21 mouse cellular contexts compared by ENCODE assay signal in genomic region chr14:118826346-118826745, GRCm38 (mm10). TPM values are rescaled to one million over a fixed set of nuclear protein-coding genes. Genes with fewer than 3 reads are reported as not detected.
DNase-seq lines count a peak whose midpoint lies in the region; ATAC-seq lines count a peak whose summit lies in the region.
"Had no signal": no experiment of that assay in that cellular context is flagged by ENCODE, and none has a peak within 500 bp of the region (broad histone marks: within the 10 kb centered on the region; RNA-seq: fewer than 3 reads in every experiment).

No protein-coding gene starts in this region.

- no peak for ATAC-seq in hindbrain, embryonic 16.5 days
- peak; percentile 62 for ATAC-seq in common myeloid progenitor, adult 5-6 weeks (replicated peaks; ENCODE audit: low read depth, poor library complexity, severe bottlenecking)
- peak; percentile 25; the same call in 1 of the 2 replicates for ATAC-seq in stomach, embryonic 16.5 days (ENCODE audit: insufficient read depth, low FRiP score)
- ATAC-seq in heart, embryonic 12.5 days (ENCODE audit: insufficient number of reproducible peaks, low FRiP score): no peak
- ATAC-seq: forebrain, embryonic 16.5 days; hindbrain, postnatal 0 days had no signal

- no peak overlapping the region for H3K9ac ChIP-seq in hindbrain, embryonic 16.5 days (ENCODE audit: low read depth, low read length)
- H3K9ac ChIP-seq in stomach, embryonic 16.5 days (ENCODE audit: low read length): no peak overlapping the region
- no peak overlapping the region for H3K9ac ChIP-seq in heart, embryonic 12.5 days
- H3K9ac ChIP-seq: forebrain, embryonic 12.5 days; heart, embryonic 13.5 days; hindbrain, embryonic 12.5 days had no signal

- H3K4me2 ChIP-seq in hindbrain, embryonic 16.5 days (ENCODE audit: low read length): no peak overlapping the region
- no peak overlapping the region for H3K4me2 ChIP-seq in stomach, embryonic 16.5 days (ENCODE audit: low read depth, low read length)
- no peak overlapping the region for H3K4me2 ChIP-seq in heart, embryonic 12.5 days
- H3K4me2 ChIP-seq: forebrain, embryonic 12.5 days; heart, embryonic 13.5 days; hindbrain, embryonic 12.5 days had no signal

- H3K4me3 ChIP-seq in hindbrain, embryonic 10.5 days: no peak overlapping the region
- H3K4me3 ChIP-seq in hindbrain, embryonic 16.5 days (ENCODE audit: low read length): no peak overlapping the region
- no peak overlapping the region for H3K4me3 ChIP-seq in stomach, embryonic 16.5 days (replicated peaks; ENCODE audit: low read length)
- no peak overlapping the region for H3K4me3 ChIP-seq in heart, embryonic 12.5 days
- H3K4me3 ChIP-seq: forebrain, embryonic 12.5 days; heart, embryonic 13.5 days; hindbrain, embryonic 12.5 days had no signal

- H3K27ac ChIP-seq in hindbrain, embryonic 10.5 days: peak overlapping the region; percentile 35; the same call in 1 of the 2 replicates
- no peak overlapping the region for H3K27ac ChIP-seq in hindbrain, embryonic 16.5 days (ENCODE audit: low read depth, low read length)
- H3K27ac ChIP-seq in stomach, embryonic 16.5 days (ENCODE audit: low read length): no peak overlapping the region
- H3K27ac ChIP-seq in heart, embryonic 12.5 days (ENCODE audit: poor library complexity, severe bottlenecking): no peak overlapping the region
- H3K27ac ChIP-seq: forebrain, embryonic 12.5 days; heart, embryonic 13.5 days; hindbrain, embryonic 12.5 days; hindbrain, postnatal 0 days had no signal

- H3K9me3 ChIP-seq in hindbrain, embryonic 10.5 days: no peaks in the 10 kb centered on the region
- H3K9me3 ChIP-seq in hindbrain, embryonic 16.5 days (ENCODE audit: control insufficient read depth, low read length): no peaks in the 10 kb centered on the region
- no peaks in the 10 kb centered on the region for H3K9me3 ChIP-seq in stomach, embryonic 16.5 days (replicated peaks; ENCODE audit: control insufficient read depth, low read length)
- H3K9me3 ChIP-seq in heart, embryonic 12.5 days (replicated peaks): no peaks in the 10 kb centered on the region
- H3K9me3 ChIP-seq: forebrain, embryonic 12.5 days; G1E; heart, embryonic 13.5 days; hindbrain, embryonic 12.5 days had no signal

- H3K4me1 ChIP-seq in hindbrain, embryonic 10.5 days (replicated peaks): peaks cover 14% of the 10 kb centered on the region
- no peaks in the 10 kb centered on the region for H3K4me1 ChIP-seq in hindbrain, embryonic 16.5 days (ENCODE audit: control insufficient read depth, insufficient read depth, low read depth, low read length)
- peaks cover 11% of the 10 kb centered on the region for H3K4me1 ChIP-seq in stomach, embryonic 16.5 days (ENCODE audit: control insufficient read depth, insufficient read depth, low read length)
- no peaks in the 10 kb centered on the region for H3K4me1 ChIP-seq in heart, embryonic 12.5 days (replicated peaks)
- H3K4me1 ChIP-seq: heart, embryonic 13.5 days had no signal

- no peaks in the 10 kb centered on the region for H3K27me3 ChIP-seq in hindbrain, embryonic 10.5 days (ENCODE audit: insufficient read depth, poor library complexity, severe bottlenecking)
- no peaks in the 10 kb centered on the region for H3K27me3 ChIP-seq in hindbrain, embryonic 16.5 days (replicated peaks; ENCODE audit: control insufficient read depth, insufficient read depth, low read length)
- H3K27me3 ChIP-seq in stomach, embryonic 16.5 days (ENCODE audit: control insufficient read depth, insufficient read depth, low read length): no peaks in the 10 kb centered on the region
- 0 out of 2 replicates have a peak, but pooled peaks cover 5% of the 10 kb centered on the region for H3K27me3 ChIP-seq in heart, embryonic 12.5 days (replicated peaks)
- H3K27me3 ChIP-seq: heart, embryonic 13.5 days; hindbrain, embryonic 12.5 days had no signal

- WGBS in hindbrain, embryonic 10.5 days: 78% methylated on average over 8 of the region's 8 CpGs
- WGBS in hindbrain, embryonic 16.5 days: 82% methylated on average over 8 of the region's 8 CpGs
- 62% methylated on average over 8 of the region's 8 CpGs for WGBS in stomach, embryonic 16.5 days
- 79% methylated on average over 8 of the region's 8 CpGs for whole genome bisulfite sequencing in heart, embryonic 12.5 days

- no peak for DNase-seq in hindbrain, embryonic 10.5 days (ENCODE audit: low spot score)
- peak; percentile 48 for DNase-seq in retina, postnatal 1 day
- DNase-seq in retina, embryonic 14.5 days (ENCODE audit: low spot score): no peak
- no peak for DNase-seq in cerebellum, adult 9-10 months
- DNase-seq: adrenal gland, postnatal 10 days; cerebellum, adult 11 months; cerebellum, adult 8-10 months; cerebellum, postnatal 25 days; gastrocnemius, postnatal 14 days; heart, postnatal 36 days had no signal

- H3K36me3 ChIP-seq in hindbrain, embryonic 10.5 days: no peaks in the 10 kb centered on the region
- no peaks in the 10 kb centered on the region for H3K36me3 ChIP-seq in hindbrain, embryonic 16.5 days (ENCODE audit: control insufficient read depth, insufficient read depth, low read length)
- H3K36me3 ChIP-seq in stomach, embryonic 16.5 days (ENCODE audit: control insufficient read depth, insufficient read depth, low read length): no peaks in the 10 kb centered on the region
- no peaks in the 10 kb centered on the region for H3K36me3 ChIP-seq in heart, embryonic 12.5 days
- H3K36me3 ChIP-seq: forebrain, embryonic 12.5 days; G1E; heart, embryonic 13.5 days; hindbrain, embryonic 12.5 days had no signal

RNA-seq across cellular contexts. Expression of gene Cldn10, which starts 38.6 kb away (rescaled TPM):
- polyA plus RNA-seq in hindbrain, embryonic 10.5 days (2016; fragmentation: Nextera tagmentation; extraction: Ambion mirVana): 0.56 and 0.75 TPM in 2 replicates
- polyA plus RNA-seq in hindbrain, embryonic 16.5 days (2015; fragmentation: Nextera tagmentation; extraction: Ambion mirVana): 3.7 and 9.2 TPM in 2 replicates
- total RNA-seq in common myeloid progenitor, adult 5-6 weeks (2017): 0.05 TPM in 1 of 2 replicates, not detected in the other
- polyA plus RNA-seq in stomach, embryonic 16.5 days (2015; fragmentation: Nextera tagmentation; extraction: Ambion mirVana): 52.0 and 60.4 TPM in 2 replicates
- 0.32 and 0.48 TPM in 2 replicates for polyA plus RNA-seq in heart, embryonic 12.5 days (2016; fragmentation: Nextera tagmentation; extraction: Ambion mirVana)
- total RNA-seq: gastrocnemius, adult 18-20 months; gastrocnemius, postnatal 14 days had no signal
- polyA plus RNA-seq: G1E had no signal

Comparison
In these comparisons a context has a peak if more than half of its experiments do, and no peak if none do; other contexts are left out.
1. ATAC-seq: peak in common myeloid progenitor, adult 5-6 weeks (single experiment) and stomach, embryonic 16.5 days (single experiment); none in hindbrain, embryonic 16.5 days (single experiment) and heart, embryonic 12.5 days (single experiment).